Comparison of ENCODE assay signal across 8 mouse cellular contexts in genomic region chr2:35978941-35979643, GRCm38 (mm10). TPM values are rescaled to one million over a fixed set of nuclear protein-coding genes. Genes with fewer than 3 reads are reported as not detected.
DNase-seq lines count a peak whose midpoint lies in the region; ATAC-seq and TF ChIP-seq lines count a peak whose summit lies in the region.

No protein-coding gene starts in this region.

- no peaks in the 10 kb centered on the region for H3K9me3 ChIP-seq in heart, embryonic 13.5 days
- H3K9me3 ChIP-seq in kidney, embryonic 16.5 days (ENCODE audit: low read length), result no peaks in the 10 kb centered on the region
- H3K9me3 ChIP-seq in lung, embryonic 14.5 days (ENCODE audit: low read depth, low read length), result no peaks in the 10 kb centered on the region
- H3K9me3 ChIP-seq in neural tube, embryonic 15.5 days (replicated peaks), result no peaks in the 10 kb centered on the region

- H3K27ac ChIP-seq in embryonic fibroblast, embryonic 13.5 days (ENCODE audit: insufficient read depth, low read length), result no peak overlapping the region
- peak overlapping the region; percentile 63 for H3K27ac ChIP-seq in heart, embryonic 13.5 days (replicated peaks)
- H3K27ac ChIP-seq in kidney, embryonic 16.5 days (ENCODE audit: low read length), result peak overlapping the region; percentile 68
- peak overlapping the region; percentile 67 for H3K27ac ChIP-seq in lung, embryonic 14.5 days (ENCODE audit: low read depth)
- peak overlapping the region; percentile 89 for H3K27ac ChIP-seq in neural tube, embryonic 15.5 days (replicated peaks)

- TF ChIP-seq POLR2A in embryonic fibroblast, embryonic 13.5 days (IDR thresholded peaks at IDR 0.05; ENCODE audit: low read depth, low read length), result no peak; the same call in 1 of the 2 replicates

- no peak for TF ChIP-seq CTCF in embryonic fibroblast, embryonic 13.5 days (IDR thresholded peaks at IDR 0.05; ENCODE audit: borderline replicate concordance, insufficient read depth, low read length)
- no peak for TF ChIP-seq CTCF in lung, embryonic 14.5 days (IDR thresholded peaks at IDR 0.05; ENCODE audit: low read depth)

- peak overlapping the region; percentile 99 for H3K4me2 ChIP-seq in heart, embryonic 13.5 days
- peak overlapping the region; percentile 93 for H3K4me2 ChIP-seq in kidney, embryonic 16.5 days (replicated peaks; ENCODE audit: low read depth, low read length)
- H3K4me2 ChIP-seq in lung, embryonic 14.5 days, result peak overlapping the region; percentile 88
- peak overlapping the region; percentile 96 for H3K4me2 ChIP-seq in neural tube, embryonic 15.5 days

- peak; percentile 64 for DNase-seq in MN1 (ENCODE audit: low spot score)
- DNase-seq in adrenal gland, postnatal 36 days, result peak; percentile 64 to 75
- DNase-seq in lung, embryonic 14.5 days, result peak; percentile 55
- DNase-seq in urinary bladder, postnatal 36 days (ENCODE audit: low spot score in 2 of 2), result peak; percentile 20 to 31

- 1% methylated on average over 49 of the region's 76 CpGs for WGBS in heart, embryonic 13.5 days
- WGBS in kidney, embryonic 16.5 days, result under 1% methylated on average over 75 of the region's 76 CpGs
- under 1% methylated on average over 63 of the region's 76 CpGs for WGBS in lung, embryonic 14.5 days
- under 1% methylated on average over 58 of the region's 76 CpGs for WGBS in neural tube, embryonic 15.5 days

- H3K36me3 ChIP-seq in heart, embryonic 13.5 days, result no peaks in the 10 kb centered on the region
- H3K36me3 ChIP-seq in kidney, embryonic 16.5 days (ENCODE audit: insufficient read depth, low read length), result no peaks in the 10 kb centered on the region
- no peaks in the 10 kb centered on the region for H3K36me3 ChIP-seq in lung, embryonic 14.5 days (ENCODE audit: insufficient read depth)
- H3K36me3 ChIP-seq in neural tube, embryonic 15.5 days, result no peaks in the 10 kb centered on the region

- peak overlapping the region; percentile 72 for H3K4me3 ChIP-seq in embryonic fibroblast, embryonic 13.5 days (ENCODE audit: insufficient read depth, low read length)
- H3K4me3 ChIP-seq in heart, embryonic 13.5 days, result peak overlapping the region; percentile 94
- H3K4me3 ChIP-seq in kidney, embryonic 16.5 days (ENCODE audit: low read length), result peak overlapping the region; percentile 83
- H3K4me3 ChIP-seq in lung, embryonic 14.5 days (ENCODE audit: low read depth, low read length), result peak overlapping the region; percentile 90
- H3K4me3 ChIP-seq in neural tube, embryonic 15.5 days (replicated peaks), result peak overlapping the region; percentile 77

- H3K27me3 ChIP-seq in heart, embryonic 13.5 days (replicated peaks), result peaks cover 29% of the 10 kb centered on the region
- peaks cover 4% of the 10 kb centered on the region; the same call in 1 of the 2 replicates for H3K27me3 ChIP-seq in kidney, embryonic 16.5 days (ENCODE audit: insufficient read depth, low read length)
- no peaks in the 10 kb centered on the region for H3K27me3 ChIP-seq in lung, embryonic 14.5 days (ENCODE audit: insufficient read depth, low read length)
- no peaks in the 10 kb centered on the region for H3K27me3 ChIP-seq in neural tube, embryonic 15.5 days (replicated peaks)

- no peaks in the 10 kb centered on the region for H3K4me1 ChIP-seq in embryonic fibroblast, embryonic 13.5 days (ENCODE audit: control insufficient read depth, insufficient read depth, low read length)
- peaks cover 22% of the 10 kb centered on the region for H3K4me1 ChIP-seq in heart, embryonic 13.5 days
- H3K4me1 ChIP-seq in kidney, embryonic 16.5 days (ENCODE audit: insufficient read depth, low read length), result peaks cover 12% of the 10 kb centered on the region
- peaks cover 17% of the 10 kb centered on the region for H3K4me1 ChIP-seq in lung, embryonic 14.5 days (ENCODE audit: insufficient read depth)
- peaks cover 31% of the 10 kb centered on the region for H3K4me1 ChIP-seq in neural tube, embryonic 15.5 days

- peak; percentile 44; the same call in 1 of the 2 replicates for ATAC-seq in heart, embryonic 13.5 days (ENCODE audit: extremely low read depth, insufficient number of reproducible peaks, low FRiP score, low TSS enrichment)
- peak; percentile 75 for ATAC-seq in kidney, embryonic 16.5 days (ENCODE audit: low FRiP score, low TSS enrichment)
- ATAC-seq in lung, embryonic 14.5 days (ENCODE audit: insufficient read depth), result peak; percentile 69
- peak; percentile 74 for ATAC-seq in neural tube, embryonic 15.5 days (ENCODE audit: low FRiP score)

- peak overlapping the region; percentile 94 for H3K9ac ChIP-seq in heart, embryonic 13.5 days
- peak overlapping the region; percentile 87 for H3K9ac ChIP-seq in kidney, embryonic 16.5 days (replicated peaks; ENCODE audit: low read length)
- H3K9ac ChIP-seq in lung, embryonic 14.5 days, result peak overlapping the region; percentile 84
- peak overlapping the region; percentile 87 for H3K9ac ChIP-seq in neural tube, embryonic 15.5 days (replicated peaks)

RNA-seq across cellular contexts. Expression of gene Ttll11, which starts 0.6 kb away (rescaled TPM):
- total RNA-seq in adrenal gland, postnatal 36 days (2021), result 10 to 100 TPM in 1 of 2 experiments, 1 to 10 TPM in 1; 1.7 to 23.0 TPM
- polyA plus RNA-seq in embryonic fibroblast, embryonic 13.5 days (2011; ENCODE audit: insufficient read length, low read depth, missing spikeins), result 4.6 and 4.9 TPM in 2 replicates
- 0.84 and 0.86 TPM in 2 replicates for polyA plus RNA-seq in heart, embryonic 13.5 days (2015; fragmentation: Nextera tagmentation; extraction: Ambion mirVana)
- polyA plus RNA-seq in kidney, embryonic 16.5 days (2015; fragmentation: Nextera tagmentation; extraction: Ambion mirVana), result 0.28 and 0.75 TPM in 2 replicates
- polyA plus RNA-seq in lung, embryonic 14.5 days (2014; fragmentation: Nextera tagmentation; extraction: Ambion mirVana), result 1.2 TPM in 2 replicates
- 4.5 and 5.7 TPM in 2 replicates for polyA plus RNA-seq in neural tube, embryonic 15.5 days (2015; fragmentation: Nextera tagmentation; extraction: Ambion mirVana)
